Mouse (Mus musculus): Measurements from ENCODE around the gene Mt2.

- TF ChIP-seq CTCF (IDR thresholded peaks at IDR 0.05; ENCODE audit: low read depth) (no peak), EP300 (optimal IDR thresholded peaks at IDR 0.05) (no peak)
These were observed 21.5 kb upstream of the Mt2 start for GRCm38 (mm10) chr8:94150925-94151324.
